Mouse (Mus musculus) Muller cell, postnatal 12 days (primary cell): ENCODE data around the gene H2-T3.
"Not testable (repeated sequence)": the region's sequence is repeated elsewhere in the genome, so short reads cannot be mapped to it uniquely, and the experiment has no call there.

Experiments
- DNase-seq: peaks from one replicate; pipeline ENCODE4 v3.0.0-alpha.2; 2015; ENCODE audit errors: inconsistent ontology term

H2-T3 gene

DNA sequence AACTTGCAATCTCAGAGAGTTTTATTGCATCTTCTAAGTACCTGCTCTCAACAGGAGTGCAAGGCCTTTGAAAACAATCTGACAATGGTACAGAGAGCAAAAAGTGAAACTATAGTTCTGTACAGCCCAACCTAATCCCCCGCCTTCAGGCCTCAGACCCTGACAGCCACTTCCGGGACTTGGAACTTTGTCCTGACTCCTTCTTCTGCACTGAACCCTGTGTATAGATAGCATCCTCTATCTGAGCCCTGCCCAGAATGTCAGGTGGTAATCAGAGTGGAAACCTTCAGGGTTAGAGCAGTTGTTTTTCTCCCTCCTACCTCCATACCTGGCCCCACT is at the start of gene H2-T3:
TSS of gene H2-T3 (minus strand) at position 119 of the 339 bp plus-strand sequence.
- no peak for DNase-seq

DNA sequence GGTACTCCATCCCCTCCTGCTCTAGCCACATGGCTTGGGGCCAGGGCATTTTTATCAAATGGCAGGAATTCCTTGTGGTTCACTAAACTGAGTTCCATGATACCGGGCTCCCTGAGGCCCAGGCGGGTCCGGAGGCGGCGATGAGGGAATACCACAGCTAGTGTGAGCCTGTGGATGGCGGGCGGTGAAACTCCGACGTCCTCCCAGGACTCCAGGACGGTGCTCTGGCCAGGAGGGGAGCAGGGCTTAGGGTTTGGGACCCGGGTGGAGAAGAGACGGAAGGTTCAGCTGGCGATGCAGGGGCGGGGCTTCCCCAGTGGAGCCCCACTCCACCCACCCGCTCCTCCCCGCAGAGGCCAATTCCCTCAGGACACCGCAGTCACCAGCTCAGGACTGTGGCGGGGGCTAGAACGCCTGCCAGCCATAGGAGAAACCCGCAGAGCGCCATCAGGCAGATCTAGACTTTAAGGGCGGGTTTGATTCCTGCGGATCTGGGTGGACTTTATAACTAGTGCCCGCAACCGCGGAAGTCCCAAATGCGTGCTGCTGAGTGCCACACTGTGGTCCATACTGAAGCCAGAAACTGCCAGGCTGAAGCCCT is 47.3 kb upstream of the H2-T3 start:
- peak; percentile 92 for DNase-seq

DNA sequence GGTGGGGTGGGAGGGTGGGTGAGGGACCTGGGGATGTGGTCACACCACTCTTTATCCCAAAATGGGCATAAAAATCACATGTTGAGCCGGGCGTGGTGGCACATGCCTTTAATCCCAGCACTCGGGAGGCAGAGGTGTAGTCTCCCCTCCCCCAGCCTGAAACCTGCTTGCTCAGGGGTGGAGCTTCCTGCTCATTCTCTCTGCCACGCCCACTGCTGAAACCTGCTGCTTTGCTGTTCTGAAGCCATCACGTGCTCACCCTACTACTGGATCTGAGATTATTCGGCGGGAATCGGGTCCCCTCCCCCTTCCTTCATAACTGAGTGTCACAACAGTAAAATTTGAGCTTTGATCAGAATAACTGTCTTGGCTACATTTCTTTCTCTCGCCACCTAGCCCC is 45.2 kb upstream of the H2-T3 start:
- DNase-seq, result not testable (repeated sequence)

DNA sequence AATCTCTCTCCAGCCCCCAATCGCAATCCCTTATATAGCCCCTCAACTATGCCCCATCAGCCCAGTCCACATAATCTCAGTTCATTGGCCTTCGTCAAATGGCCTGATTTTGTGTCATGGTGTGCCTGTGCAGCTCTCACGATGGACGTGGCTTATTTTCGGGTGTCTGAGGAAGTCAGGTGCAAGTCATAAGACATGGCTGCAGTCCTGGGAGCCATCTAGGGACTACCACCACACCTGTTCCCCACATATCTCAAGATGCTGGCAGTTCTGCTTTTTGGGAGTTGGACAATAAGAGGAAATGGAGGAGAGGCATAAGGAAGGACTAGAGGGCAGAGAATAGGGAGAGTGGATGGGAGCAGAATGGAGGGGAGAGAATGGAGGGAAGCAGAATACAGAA is 43.5 kb upstream of the H2-T3 start:
- DNase-seq, result no peak

DNA sequence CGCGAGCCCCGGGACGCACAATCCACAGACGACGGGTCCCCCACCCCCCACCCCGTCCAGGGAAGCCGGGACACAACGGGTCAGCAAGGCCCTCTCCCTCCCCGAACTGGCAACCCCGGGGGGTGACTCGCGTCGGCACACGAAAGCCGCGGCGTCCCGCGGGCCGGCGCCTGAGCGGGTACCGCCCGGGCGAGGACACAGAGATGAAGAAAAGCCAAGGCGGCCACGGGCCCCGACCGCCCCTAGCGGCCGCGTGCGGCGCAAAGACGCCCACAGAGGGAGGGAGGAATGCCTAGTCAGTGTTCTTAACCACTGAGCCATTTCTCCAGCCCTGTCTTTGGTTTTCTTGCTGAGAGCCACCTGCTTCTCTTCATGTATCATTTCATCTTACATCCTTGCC is 41.2 kb upstream of the H2-T3 start:
- DNase-seq, result peak; percentile 98

DNA sequence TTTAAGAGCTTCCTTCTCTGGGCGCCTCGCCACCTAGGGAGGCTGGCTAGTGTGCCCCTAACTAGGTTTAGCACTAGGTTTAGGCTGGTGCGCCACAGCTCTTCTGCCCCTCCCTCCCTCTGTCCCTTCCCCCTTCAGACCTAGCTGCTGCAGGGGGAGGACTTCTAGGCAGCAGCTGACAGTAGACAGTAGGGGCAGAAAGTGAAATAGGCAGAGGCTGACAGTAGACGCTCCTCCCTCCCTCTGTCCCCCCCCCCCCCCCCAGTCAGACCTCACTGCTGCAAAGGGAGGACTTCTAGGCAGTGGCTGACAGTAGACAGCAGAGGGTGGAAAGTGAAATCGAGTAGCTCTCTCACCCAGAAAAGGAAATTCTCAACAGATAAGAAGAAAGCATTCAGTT is 39.0 kb upstream of the H2-T3 start:
- DNase-seq, result no peak

DNA sequence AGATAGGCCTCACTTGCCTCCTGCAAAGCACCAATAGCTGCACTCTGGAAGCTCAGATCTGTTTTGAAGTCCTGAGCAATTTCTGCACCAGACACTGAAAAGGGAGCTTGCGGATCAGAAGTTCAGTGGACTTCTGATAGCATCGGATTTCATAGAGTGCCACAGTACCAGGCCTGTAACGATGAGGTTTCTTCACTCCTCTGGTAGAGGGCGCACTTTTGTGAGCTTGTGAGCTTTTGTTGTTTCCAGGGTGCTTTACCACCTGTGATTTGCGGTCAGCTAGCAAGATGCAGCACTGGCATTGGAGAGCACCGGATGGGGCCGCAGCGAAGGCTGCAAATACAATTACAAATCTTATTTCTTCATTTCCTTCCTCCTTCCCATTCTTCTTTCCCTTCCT is 36.8 kb upstream of the H2-T3 start:
- no peak for DNase-seq

DNA sequence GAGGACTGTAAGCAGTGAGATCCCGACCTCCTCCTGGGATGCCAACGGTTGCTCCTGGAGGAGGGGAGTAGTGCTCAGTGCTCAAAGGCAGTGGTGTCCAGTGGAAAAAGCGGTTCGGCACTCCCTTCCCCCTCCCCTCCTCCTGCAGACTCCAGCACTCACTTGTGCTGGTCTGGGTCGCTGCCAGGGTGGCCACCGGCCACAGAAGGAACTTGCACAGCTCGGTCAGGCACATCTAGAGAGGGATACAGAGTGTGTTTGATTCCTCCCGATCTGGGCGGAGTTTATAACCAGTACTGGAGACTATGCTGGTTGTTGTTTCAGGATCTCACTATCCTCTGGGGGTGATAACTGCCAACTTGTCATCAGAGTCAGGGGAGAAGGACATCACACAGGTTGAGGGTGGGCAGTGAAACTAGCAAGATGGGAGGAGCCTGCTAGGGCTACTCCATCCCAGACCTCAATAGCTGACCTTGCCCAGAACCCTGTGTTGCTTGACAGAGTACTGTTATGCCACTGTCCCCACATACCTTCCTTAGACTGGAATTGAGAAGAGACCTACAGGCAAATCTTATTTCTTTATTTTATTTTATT is 35.2 kb upstream of the H2-T3 start:
- peak; percentile 29 for DNase-seq

DNA sequence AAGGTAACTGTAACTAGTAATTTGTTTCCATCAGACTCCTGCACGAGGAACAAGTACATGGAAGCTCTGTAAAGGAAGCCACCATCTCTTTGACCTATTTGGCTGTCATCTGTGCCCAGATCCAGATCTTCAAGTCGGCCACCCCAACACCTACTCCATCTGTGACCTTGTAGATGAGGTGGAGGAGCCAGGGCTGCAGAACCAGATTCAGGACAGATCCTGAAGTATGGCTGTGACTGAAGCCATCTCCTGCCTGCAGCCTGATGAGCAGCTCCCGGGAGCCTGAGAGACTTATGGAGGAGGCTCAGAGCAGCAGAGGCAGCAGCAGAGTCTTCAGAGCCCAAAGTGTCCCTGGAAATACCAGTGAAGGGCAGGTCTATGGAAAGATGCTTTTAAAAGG is 34.4 kb upstream of the H2-T3 start:
- no peak for DNase-seq

DNA sequence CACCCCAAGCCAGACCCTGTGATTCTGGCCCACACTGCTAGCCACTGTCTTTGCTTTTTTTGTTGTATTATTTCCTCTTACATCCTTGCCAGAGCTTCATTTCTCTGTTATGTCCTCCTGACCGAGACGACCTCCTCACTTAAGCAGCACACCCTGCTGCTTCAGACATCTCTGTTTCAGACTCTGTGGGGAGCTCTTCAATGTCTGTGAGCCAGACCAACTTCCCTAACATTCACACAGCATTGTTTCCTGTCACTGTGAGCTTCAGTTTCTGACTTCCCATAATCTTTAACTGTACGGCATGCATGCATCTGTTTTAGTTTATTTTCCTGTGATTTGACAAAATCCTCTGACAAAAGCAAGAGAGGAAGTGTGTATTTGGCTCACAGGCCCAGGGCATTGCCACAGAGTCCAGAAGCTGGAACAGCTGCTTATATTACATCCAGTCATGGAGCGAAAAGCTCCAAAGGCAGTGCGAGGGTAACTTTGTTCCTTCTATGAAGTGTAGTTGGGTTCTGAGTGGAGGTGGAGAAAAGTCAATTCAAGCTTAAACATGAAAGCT is 28.6 kb upstream of the H2-T3 start:
- DNase-seq, result no peak

DNA sequence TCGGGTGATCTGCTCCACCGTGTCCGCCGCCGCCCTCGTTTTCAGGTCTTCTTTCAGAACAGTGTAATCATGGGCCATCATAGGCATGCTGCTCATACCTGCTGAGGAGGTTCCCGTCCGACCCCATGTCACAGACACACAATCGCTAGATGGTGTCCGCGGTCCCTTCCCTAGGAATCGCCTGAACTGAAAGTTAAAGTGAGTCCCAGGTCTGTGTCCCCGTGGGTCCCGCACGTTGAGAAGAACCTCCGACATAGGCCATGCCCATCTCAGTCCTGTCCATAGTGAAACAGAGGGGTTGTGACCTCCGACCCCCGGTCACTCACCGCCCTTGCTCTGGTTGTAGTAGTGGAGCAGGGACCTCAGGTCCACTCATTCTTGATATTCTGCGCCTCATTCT is 25.5 kb upstream of the H2-T3 start:
- DNase-seq, result no peak

DNA sequence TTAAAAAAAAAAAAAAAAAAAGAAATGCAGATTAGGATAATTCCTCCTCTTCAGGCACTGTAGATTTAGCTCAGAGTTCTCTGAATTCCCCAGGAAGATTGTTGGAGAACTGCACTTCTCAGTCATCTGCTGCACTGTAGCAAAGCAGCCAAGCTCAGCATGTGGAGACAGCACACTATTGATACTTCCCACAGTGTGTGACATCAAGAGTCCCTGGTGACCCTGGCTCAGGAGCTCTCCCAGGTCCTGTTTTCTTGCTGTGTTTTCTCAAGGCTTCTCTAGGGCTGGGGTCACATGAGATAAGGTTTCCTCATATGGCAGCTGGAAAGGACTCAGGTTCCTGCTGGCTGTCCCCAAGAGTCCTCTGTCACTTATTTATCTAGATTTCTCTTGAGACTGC is 16.8 kb upstream of the H2-T3 start:
- no peak for DNase-seq

DNA sequence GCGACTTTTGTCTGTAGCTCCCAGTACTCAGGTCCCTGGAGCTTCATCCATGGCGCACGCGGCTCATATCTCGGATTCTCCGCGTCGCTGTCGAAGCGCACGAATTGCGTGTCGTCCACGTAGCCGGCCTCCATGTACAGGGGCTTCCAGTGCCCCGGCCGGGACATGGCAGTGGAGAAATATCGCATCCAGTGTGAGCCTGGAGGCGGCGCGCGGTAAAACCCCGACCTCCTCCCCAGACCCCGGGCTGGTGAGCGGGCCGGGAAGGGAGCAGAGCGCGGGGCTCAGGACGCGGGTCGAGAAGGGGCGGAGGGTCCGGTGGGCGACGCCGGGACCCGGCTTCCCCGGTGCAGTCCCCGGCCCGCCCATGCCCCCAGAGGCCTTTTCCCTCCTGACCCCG is 15.8 kb upstream of the H2-T3 start:
- DNase-seq, result no peak

DNA sequence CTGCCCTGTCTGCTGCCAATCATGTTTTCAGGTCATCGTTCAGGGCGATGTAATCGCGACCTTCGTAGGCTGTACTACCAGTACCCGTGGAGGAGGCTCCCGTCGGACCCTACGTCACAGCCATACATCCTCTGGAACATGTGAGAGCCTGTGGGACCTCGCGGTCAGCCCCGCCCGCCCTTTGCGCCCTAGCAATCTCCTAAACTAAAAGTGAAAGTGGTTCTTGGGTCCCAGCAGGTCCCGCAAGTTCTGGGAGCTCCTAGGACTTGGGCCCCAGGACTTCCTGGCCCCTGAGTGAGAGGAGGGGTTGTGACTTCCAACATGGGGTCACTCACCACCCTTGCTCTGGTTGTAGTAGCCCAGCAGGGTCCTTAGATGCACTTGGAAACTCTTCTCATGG is 15.4 kb upstream of the H2-T3 start:
- DNase-seq, result peak; percentile 64

DNA sequence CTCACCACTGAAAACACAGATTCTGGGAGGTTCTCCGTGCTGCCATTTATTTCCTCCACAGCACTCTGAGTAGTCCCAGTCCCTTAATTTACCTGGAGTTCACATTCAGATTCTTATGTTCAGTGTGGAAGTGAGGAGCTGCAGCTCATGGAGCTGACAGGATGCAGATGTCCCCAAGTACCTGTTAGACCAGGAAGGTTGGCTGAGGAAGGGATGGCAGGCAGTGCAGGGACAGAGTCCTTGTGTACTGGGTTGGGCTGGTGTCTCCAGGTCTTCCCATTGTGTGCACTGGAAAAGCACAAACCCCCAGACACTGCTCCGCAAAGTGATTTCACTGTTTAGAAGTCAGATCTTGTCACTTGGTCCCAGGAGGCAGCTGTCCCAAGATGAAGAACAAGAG is 11.8 kb upstream of the H2-T3 start:
- no peak for DNase-seq

DNA sequence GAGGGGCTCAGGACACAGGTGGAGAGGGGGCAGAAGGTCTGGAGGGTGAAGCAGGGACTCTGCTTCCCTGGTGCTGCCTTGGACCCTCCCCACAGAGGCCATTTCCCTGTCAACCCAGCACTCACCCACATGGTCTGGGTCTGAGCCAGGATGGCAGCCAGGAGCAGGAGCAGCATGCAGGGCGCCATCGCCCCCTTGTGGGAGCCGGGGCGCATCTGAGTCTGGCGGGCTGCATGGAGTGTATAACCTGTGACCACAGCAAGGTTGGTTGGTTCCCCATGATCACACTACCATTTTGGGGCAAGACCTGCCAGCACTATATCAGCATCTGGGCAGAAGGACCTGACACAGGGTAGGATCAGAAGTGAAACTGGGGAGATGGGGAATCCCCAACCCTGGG is 8.2 kb upstream of the H2-T3 start:
- no peak for DNase-seq

DNA sequence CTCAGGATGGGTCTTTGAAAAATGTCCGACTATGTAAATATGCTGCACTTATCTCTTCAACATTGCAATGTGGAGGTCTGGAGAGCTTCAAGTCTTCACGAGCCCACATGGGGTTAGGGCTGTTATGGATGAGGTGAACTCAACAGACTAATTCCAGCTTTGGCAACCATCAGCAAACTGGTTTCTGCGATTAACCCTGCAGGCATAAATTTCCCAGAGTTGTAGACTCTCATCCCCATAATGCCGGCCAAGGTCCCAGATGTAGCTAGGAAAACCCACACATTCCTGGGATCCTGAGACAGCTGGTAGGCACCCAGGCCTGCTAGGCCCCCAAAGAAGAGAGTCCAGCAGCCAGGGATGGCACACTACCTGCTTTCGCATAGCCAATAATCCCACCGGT is 4.4 kb upstream of the H2-T3 start:
- no peak for DNase-seq

DNA sequence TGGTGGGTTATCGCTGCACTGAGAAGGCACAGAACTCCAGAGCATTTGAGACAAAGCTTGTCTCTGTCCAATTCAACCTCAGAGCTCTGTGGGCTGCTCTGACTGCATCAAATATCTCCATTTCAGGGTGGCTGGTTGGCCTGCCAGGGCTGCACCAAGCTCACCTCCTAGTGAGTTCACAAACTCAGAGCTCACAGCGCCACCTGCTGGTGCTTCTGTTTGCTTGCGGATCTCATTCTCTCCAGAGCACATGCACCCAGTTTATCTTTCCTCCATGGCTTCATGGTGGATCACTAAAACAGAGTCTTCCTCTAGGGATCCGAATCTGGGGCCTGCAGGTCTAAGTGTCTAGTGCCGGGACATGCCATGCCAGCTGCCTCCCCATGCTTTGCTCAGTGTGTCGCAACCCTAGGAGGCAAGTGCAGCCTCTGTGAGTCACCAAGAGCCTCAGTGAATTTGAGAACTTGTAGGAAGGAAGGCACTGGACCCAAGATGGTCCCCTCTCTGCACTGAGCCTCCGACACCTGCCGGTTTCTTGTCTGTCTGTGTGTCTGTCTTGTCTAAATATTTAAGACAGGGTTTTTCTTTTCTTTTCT is 3.6 kb upstream of the H2-T3 start:
- DNase-seq, result peak; percentile 40

DNA sequence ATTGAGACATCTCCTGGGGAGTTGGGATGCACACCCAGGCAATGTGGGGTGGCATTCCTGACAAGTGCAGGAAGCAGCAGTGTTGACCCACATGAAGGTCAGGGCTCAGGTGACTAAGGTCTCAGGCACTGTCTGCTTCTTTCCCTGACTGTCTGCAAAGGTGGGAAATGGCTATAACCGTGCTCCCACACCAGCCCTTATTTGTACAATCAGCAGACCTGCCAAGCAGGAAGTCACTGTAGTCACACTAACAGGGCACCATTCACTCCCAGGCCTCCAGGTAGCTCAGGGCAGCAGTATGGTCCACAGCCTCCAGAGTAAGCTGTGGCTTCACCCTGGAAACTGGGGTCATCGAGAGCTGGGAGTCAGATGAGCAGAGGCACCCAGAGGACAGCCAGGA is 2.3 kb upstream of the H2-T3 start:
- DNase-seq, result no peak

DNA sequence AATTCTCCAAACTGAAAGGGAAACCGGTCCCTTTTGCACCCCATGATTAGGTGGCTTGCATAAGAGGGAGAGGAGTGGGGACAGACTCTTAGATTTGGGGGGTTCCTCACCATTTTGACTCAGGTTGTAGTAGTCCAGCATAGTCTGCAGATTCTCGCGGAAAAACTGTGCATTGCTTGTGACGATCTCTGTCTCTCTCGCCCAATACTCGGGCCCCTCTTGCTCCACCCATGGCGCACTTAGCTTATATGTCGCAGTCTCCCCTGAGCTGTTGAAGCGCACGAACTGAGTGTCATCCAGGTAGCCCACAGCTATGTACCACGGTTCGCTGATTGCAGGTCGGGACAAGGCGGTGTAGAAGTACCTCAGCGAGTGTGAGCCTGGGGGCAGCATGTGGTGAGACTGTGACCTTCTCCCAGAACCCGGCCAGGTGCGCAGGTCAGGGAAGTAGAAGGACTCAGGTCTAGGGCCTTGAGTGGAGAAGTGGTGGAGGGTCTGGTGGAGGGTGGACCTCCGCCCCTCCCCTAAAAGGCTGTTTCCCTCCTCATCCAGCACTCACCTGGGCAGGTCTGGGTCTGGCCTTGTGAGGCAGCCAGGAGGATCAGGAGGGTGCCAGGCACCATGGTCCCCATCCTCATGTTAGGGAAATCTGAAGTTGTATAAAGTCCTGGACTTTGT is 457 bp downstream of the H2-T3 start:
- no peak for DNase-seq

DNA sequence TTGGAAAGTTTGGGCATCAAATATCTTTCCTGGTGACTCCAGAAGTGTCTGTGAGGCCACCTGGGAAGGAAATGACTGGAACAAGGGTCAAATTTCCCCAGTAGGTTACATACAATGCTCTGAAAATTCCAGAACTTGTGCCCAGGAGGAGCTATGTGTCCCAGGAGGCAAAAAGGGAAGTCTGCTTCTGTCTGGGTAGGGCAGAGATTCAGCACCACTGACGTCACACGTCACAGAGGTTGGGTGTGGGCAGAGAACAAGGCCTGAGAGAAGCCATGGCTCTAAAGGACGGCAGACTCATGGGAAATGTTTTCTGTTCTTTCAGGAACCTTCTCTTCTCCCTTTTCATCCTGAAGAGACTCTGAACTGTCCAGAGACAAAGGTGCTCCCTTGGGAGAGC is 2.5 kb downstream of the H2-T3 start:
- DNase-seq, result no peak

DNA sequence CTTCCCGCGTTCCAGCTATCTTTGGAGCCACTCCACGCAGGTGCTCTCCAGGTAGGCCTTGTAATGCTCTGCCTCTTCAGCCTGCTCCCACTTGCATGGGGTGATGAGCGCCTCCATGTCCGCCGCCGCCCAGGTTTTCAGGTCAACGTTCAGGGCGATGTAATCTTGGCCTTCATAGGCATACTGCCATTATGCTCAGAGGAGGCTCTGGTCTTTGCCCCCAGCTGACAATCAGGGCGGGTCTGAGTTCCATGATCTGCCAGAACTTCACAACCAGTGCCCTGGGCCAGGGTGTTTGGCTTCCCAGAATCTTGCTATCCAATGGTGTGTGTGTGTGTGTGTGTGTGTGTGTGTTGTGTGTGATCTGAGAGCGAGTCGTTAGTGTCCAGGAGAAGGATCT is 7.9 kb downstream of the H2-T3 start:
- DNase-seq, result no peak

DNA sequence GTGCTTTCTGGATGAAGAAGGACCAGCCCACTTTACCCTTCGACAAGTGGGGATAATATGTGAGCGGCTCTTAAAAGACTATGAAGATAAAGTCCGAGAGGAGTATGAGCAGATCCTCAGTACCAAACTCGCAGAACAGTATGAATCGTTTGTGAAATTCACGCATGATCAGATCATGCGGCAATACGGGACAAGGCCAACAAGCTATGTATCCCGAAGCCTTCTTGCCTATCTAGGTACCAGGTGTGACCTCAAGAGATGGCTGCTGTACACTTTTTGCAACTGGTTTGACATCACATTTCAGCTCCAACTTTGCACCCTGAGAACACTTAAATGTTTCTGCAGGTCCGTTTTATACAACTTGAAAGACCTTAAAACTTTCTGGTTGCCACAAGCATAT is 10.6 kb downstream of the H2-T3 start:
- DNase-seq, result not testable (repeated sequence)
